Mouse (Mus musculus): ENCODE measurements around the gene Clcn3. TPM values are rescaled to one million over a fixed set of nuclear protein-coding genes. Genes with fewer than 3 reads are reported as not detected.

The Clcn3 gene
- polyA plus RNA-seq, 1 experiment from 2014 or later: 21.7 TPM

DNA sequence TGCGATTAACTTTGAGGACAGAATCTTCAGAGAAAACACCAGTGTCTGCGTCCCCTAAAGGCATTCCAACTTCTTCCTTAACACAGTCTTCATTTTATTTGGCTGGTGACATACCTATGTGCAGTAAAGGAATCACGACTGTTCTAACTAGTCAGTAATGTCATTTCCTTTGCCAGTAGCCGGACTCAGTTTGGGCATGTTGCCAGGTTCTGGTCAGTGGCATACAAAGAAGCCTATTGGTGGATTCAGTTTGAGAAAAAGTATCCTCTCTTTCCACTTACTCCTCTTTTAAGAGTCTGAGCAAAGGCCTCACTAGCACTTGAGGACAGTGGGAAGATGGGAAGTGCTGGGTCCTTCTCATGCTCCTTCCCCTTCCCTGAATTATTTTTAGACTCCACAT is 11.3 kb downstream of the Clcn3 start:
- H3K27me3 ChIP-seq (ENCODE audit: insufficient read depth, poor library complexity, severe bottlenecking): no peaks in the 10 kb centered on the region
- peaks cover 21% of the 10 kb centered on the region for H3K4me1 ChIP-seq
- no peaks in the 10 kb centered on the region for H3K9me3 ChIP-seq
- no peak overlapping the region for H3K27ac ChIP-seq
- WGBS: 66% methylated on average over 4 of the region's 4 CpGs
- H3K4me3 ChIP-seq: no peak overlapping the region
- no peaks in the 10 kb centered on the region for H3K36me3 ChIP-seq
- no peak for DNase-seq (ENCODE audit: low spot score)

- no peaks in the 10 kb centered on the region for H3K36me3 ChIP-seq
- no peaks in the 10 kb centered on the region for H3K27me3 ChIP-seq (ENCODE audit: insufficient read depth, poor library complexity, severe bottlenecking)
- DNase-seq (ENCODE audit: low spot score): no peak
- no peak overlapping the region for H3K4me3 ChIP-seq
- H3K27ac ChIP-seq: no peak overlapping the region
- peaks cover 36% of the 10 kb centered on the region for H3K4me1 ChIP-seq
- WGBS: 22% methylated on average over 2 of the region's 2 CpGs
- H3K9me3 ChIP-seq: no peaks in the 10 kb centered on the region
Observed at GRCm38 (mm10) chr8:60969091-60969490, 14.0 kb downstream of the Clcn3 start.

- 53% methylated on average over 3 of the region's 3 CpGs for WGBS
- DNase-seq (ENCODE audit: low spot score): no peak
- H3K27me3 ChIP-seq (ENCODE audit: insufficient read depth, poor library complexity, severe bottlenecking): no peaks in the 10 kb centered on the region
- H3K27ac ChIP-seq: no peak overlapping the region
- no peaks in the 10 kb centered on the region for H3K36me3 ChIP-seq
- peaks cover 30% of the 10 kb centered on the region for H3K4me1 ChIP-seq
- H3K9me3 ChIP-seq: no peaks in the 10 kb centered on the region
- H3K4me3 ChIP-seq: no peak overlapping the region
Observed at GRCm38 (mm10) chr8:60965741-60966140, 17.4 kb downstream of the Clcn3 start.

DNA sequence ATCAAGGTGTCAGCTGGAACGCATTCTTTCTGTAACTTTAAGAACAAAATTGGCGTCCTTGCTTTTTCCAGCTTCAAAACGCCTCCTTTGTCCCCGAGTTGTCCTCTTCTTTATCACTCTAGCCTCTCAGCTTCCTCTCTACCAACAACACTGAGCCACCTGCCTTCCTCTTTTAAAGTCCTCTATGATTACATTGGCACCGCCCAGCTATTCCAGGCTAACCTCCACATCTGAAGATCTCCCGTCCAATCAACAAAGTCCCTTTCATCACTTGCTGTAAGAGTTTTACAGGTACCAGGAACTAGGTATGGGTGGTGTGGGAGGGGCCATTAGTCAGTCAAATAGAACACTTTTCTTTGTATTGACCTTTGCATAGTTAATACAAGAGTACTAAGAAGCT is 17.8 kb downstream of the Clcn3 start:
- H3K4me3 ChIP-seq: no peak overlapping the region
- H3K4me1 ChIP-seq: peaks cover 30% of the 10 kb centered on the region
- H3K27me3 ChIP-seq (ENCODE audit: insufficient read depth, poor library complexity, severe bottlenecking): no peaks in the 10 kb centered on the region
- no peaks in the 10 kb centered on the region for H3K9me3 ChIP-seq
- H3K36me3 ChIP-seq: no peaks in the 10 kb centered on the region
- WGBS: 37% methylated on average over 6 of the region's 6 CpGs
- 0 out of 2 replicates have a peak overlapping the region, but pooled peaks have one; percentile 12 for H3K27ac ChIP-seq
- DNase-seq (ENCODE audit: low spot score): no peak

DNA sequence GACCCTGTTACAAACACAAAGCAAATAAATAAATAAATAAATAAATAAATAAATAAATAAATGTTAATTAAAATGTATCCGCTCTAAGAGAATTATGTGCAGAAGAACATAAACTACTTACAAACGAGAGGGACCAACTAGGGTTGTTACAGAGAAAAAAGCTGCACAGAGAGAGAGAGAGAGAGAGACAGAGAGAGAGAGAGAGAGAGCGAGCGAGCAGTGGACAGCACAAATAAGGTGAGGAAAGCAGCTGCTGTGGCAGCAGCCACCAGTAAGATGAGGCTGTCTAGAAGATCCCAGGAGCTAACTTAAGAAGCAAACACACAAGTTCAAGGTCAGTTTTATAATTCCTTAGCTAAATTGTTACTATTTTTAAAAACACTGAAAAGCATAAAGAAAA is 18.6 kb downstream of the Clcn3 start:
- no peak for DNase-seq (ENCODE audit: low spot score)
- Histone ChIP-seq H3K27me3 (ENCODE audit: insufficient read depth, poor library complexity, severe bottlenecking) (no peaks in the 10 kb centered on the region), H3K27ac (no peak overlapping the region), H3K9me3 (no peaks in the 10 kb centered on the region), H3K4me3 (no peak overlapping the region), H3K4me1 (peaks cover 30% of the 10 kb centered on the region), H3K36me3 (no peaks in the 10 kb centered on the region)
- 73% methylated on average over 4 of the region's 4 CpGs for WGBS

DNA sequence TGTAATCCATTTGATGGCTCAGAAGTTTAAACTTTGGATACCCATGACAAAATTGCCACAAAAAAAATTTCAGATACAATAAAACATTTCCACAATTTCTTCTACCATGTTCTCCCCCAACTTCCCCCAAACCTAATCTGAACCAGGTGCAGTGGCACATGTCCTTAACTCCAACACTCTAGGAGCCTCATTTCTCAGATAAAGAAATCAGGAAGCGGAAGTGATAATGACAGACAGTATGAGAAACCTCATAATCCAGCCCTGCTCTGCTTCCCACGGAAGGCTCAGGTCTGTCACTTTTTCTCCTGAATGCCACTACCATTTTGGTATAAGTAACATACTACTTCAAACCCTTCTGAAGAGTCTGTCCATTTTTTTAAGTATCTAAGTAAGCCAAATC is 19.2 kb downstream of the Clcn3 start:
- no peak for DNase-seq (ENCODE audit: low spot score)
- 53% methylated on average over 2 of the region's 2 CpGs for WGBS
- H3K27me3 ChIP-seq (ENCODE audit: insufficient read depth, poor library complexity, severe bottlenecking): no peaks in the 10 kb centered on the region
- H3K4me1 ChIP-seq: peaks cover 26% of the 10 kb centered on the region
- no peak overlapping the region for H3K4me3 ChIP-seq
- H3K9me3 ChIP-seq: no peaks in the 10 kb centered on the region
- no peak overlapping the region for H3K27ac ChIP-seq
- no peaks in the 10 kb centered on the region for H3K36me3 ChIP-seq

GRCm38 (mm10) chr8:60962763-60963162 is 20.3 kb downstream of the Clcn3 start:
- peaks cover 26% of the 10 kb centered on the region for H3K4me1 ChIP-seq
- 84% methylated on average over 3 of the region's 3 CpGs for WGBS
- H3K4me3 ChIP-seq: no peak overlapping the region
- no peak overlapping the region for H3K27ac ChIP-seq
- no peaks in the 10 kb centered on the region for H3K36me3 ChIP-seq
- H3K9me3 ChIP-seq: no peaks in the 10 kb centered on the region
- no peaks in the 10 kb centered on the region for H3K27me3 ChIP-seq (ENCODE audit: insufficient read depth, poor library complexity, severe bottlenecking)
- DNase-seq (ENCODE audit: low spot score): no peak

DNA sequence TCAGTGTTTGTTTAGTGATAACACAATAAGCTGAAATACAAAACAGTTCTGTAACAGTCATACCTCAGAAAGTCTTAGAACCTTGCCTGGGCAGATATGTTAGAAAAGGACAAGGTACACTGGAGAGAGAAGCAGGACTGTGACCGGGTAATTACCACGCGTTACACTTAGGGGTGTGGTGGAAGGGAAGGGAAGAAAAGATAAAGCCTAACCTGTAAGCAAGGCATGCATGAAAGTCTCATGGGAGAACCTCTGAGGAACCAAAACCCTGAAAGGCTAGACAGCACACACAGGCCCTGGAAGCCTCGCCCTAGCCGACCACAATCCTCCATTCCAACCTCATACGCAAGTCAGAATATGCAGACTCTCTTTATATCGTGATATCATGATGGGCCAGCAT is 26.3 kb downstream of the Clcn3 start:
- DNase-seq (ENCODE audit: low spot score): peak; percentile 80
- Histone ChIP-seq H3K4me3 (no peak overlapping the region), H3K36me3 (no peaks in the 10 kb centered on the region), H3K27ac (peak overlapping the region; percentile 36; the same call in 1 of the 2 replicates), H3K9me3 (no peaks in the 10 kb centered on the region), H3K4me1 (peaks cover 11% of the 10 kb centered on the region; the same call in 1 of the 2 replicates), H3K27me3 (ENCODE audit: insufficient read depth, poor library complexity, severe bottlenecking) (no peaks in the 10 kb centered on the region)
- 80% methylated on average over 7 of the region's 7 CpGs for WGBS

- DNase-seq (ENCODE audit: low spot score): peak; percentile 96
- Histone ChIP-seq H3K9me3 (no peaks in the 10 kb centered on the region), H3K27me3 (ENCODE audit: insufficient read depth, poor library complexity, severe bottlenecking) (no peaks in the 10 kb centered on the region), H3K36me3 (no peaks in the 10 kb centered on the region), H3K27ac (peak overlapping the region; percentile 92), H3K4me3 (peak overlapping the region; percentile 60), H3K4me1 (peaks cover 22% of the 10 kb centered on the region)
- WGBS: 1% methylated on average over 15 of the region's 15 CpGs
Observed at GRCm38 (mm10) chr8:60954281-60955014, 28.7 kb downstream of the Clcn3 start.

DNA sequence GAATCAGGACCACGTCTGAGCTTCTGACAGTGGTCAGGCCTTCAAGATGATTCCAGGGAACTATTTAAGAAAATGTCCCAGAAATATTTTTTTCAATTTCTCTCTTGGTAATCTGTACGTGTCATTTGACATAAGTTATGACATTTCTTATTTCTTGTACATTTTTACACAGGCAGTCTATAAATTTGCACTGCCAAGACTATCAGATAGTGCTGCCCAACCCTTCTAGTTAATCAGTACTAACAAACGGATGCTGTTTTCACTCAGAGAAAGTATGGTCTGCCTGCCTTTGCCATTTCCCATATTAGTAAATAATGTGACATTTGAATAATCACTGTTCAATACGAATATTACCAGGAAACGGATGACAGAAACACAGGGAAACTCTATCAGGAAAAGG is 30.3 kb downstream of the Clcn3 start:
- Histone ChIP-seq H3K9me3 (no peaks in the 10 kb centered on the region), H3K36me3 (no peaks in the 10 kb centered on the region), H3K27ac (no peak overlapping the region), H3K4me1 (peaks cover 22% of the 10 kb centered on the region), H3K4me3 (no peak overlapping the region), H3K27me3 (ENCODE audit: insufficient read depth, poor library complexity, severe bottlenecking) (no peaks in the 10 kb centered on the region)
- no peak for DNase-seq (ENCODE audit: low spot score)
- 61% methylated on average over 5 of the region's 5 CpGs for WGBS

- no peaks in the 10 kb centered on the region for H3K27me3 ChIP-seq (ENCODE audit: insufficient read depth, poor library complexity, severe bottlenecking)
- no peaks in the 10 kb centered on the region for H3K9me3 ChIP-seq
- WGBS: 97% methylated on average over 1 of the region's 1 CpGs
- peaks cover 18% of the 10 kb centered on the region for H3K4me1 ChIP-seq
- H3K27ac ChIP-seq: no peak overlapping the region
- DNase-seq (ENCODE audit: low spot score): no peak
- no peaks in the 10 kb centered on the region for H3K36me3 ChIP-seq
- no peak overlapping the region for H3K4me3 ChIP-seq
Observed at GRCm38 (mm10) chr8:60951757-60952156, 31.3 kb downstream of the Clcn3 start.

DNA sequence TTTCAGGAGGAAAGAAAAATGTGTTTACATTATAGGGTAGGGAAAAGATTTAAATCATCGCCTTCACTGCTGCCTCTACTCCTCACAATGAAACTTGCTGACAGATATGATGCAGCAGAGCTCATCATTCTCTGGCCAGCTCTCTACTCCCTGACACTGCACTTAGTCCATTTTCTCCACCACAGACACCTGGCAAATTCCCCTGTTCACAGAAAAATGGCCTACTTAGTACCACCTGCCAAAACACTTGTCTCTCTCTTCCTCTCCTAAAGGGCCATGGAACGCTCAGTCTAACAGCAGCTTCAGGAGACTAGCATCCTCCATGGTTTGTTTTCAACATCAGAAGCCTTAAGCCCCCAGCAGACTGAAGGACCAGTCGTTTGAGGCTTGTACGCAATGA is 31.8 kb downstream of the Clcn3 start:
- Histone ChIP-seq H3K4me3 (no peak overlapping the region), H3K27me3 (ENCODE audit: insufficient read depth, poor library complexity, severe bottlenecking) (no peaks in the 10 kb centered on the region), H3K36me3 (no peaks in the 10 kb centered on the region), H3K9me3 (no peaks in the 10 kb centered on the region), H3K27ac (no peak overlapping the region), H3K4me1 (peaks cover 18% of the 10 kb centered on the region)
- 72% methylated on average over 4 of the region's 4 CpGs for WGBS
- DNase-seq (ENCODE audit: low spot score): no peak

DNA sequence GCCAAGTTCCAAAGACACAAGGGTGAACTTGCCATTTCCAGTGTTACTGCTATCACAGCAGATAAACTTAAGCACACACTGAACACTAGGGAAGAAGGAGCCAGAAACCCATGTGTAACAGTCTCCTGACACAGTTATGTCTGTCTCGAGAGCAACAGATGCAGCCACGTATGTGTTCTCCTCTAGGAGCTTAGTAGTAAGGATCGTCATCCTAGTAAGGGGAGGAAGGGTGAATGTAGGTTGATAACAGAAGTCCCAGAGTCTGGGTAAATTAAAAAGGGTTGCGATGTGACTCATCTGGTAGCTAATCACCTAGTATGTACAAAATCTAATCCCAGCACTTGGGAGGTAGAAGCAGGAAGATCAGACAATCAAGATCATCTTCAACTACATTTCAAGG is 33.2 kb downstream of the Clcn3 start:
- peaks cover 18% of the 10 kb centered on the region for H3K4me1 ChIP-seq
- no peaks in the 10 kb centered on the region for H3K36me3 ChIP-seq
- DNase-seq (ENCODE audit: low spot score): no peak
- H3K9me3 ChIP-seq: no peaks in the 10 kb centered on the region
- no peak overlapping the region for H3K27ac ChIP-seq
- no peak overlapping the region for H3K4me3 ChIP-seq
- H3K27me3 ChIP-seq (ENCODE audit: insufficient read depth, poor library complexity, severe bottlenecking): no peaks in the 10 kb centered on the region
- WGBS: 54% methylated on average over 4 of the region's 4 CpGs

- Histone ChIP-seq H3K4me1 (peaks cover 16% of the 10 kb centered on the region), H3K27ac (no peak overlapping the region), H3K9me3 (no peaks in the 10 kb centered on the region), H3K36me3 (no peaks in the 10 kb centered on the region), H3K4me3 (no peak overlapping the region), H3K27me3 (ENCODE audit: insufficient read depth, poor library complexity, severe bottlenecking) (no peaks in the 10 kb centered on the region)
- no peak for DNase-seq (ENCODE audit: low spot score)
Observed at GRCm38 (mm10) chr8:60947503-60947902, 35.6 kb downstream of the Clcn3 start.
